Mouse (Mus musculus) intestine, embryonic 15.5 days (tissue): Measurements from ENCODE around the gene Tenm4. TPM values are rescaled to one million over a fixed set of nuclear protein-coding genes. Genes with fewer than 3 reads are reported as not detected.
A peak's percentile ranks its signal among the peaks of the same experiment; 100 is the strongest.
"Not testable (repeated sequence)": the region's sequence is repeated elsewhere in the genome, so short reads cannot be mapped to it uniquely, and the experiment has no call there.

Experiments
- ATAC-seq: fragments of 200-750 bp; cut with Nextera tagmentation; 2 replicates; pipeline ENCODE4 v1.8.0; 2017; ENCODE audit warnings: moderate TSS enrichment, moderate library complexity
- H3K27ac ChIP-seq: fragments of 300-500 bp; sonication (generic); 2 replicates; pipeline ENCODE4 v1.5.1; 2015; ENCODE audit warnings: mild to moderate bottlenecking, inconsistent platforms
- H3K27me3 ChIP-seq: fragments of 300-500 bp; sonication (generic); replicated peaks from 2 replicates; pipeline ENCODE4 v1.6.1; 2015; ENCODE audit warnings: inconsistent platforms
- H3K36me3 ChIP-seq: fragments of 300-500 bp; sonication (generic); 2 replicates; pipeline ENCODE4 v1.6.1; 2015; ENCODE audit warnings: inconsistent platforms
- H3K4me1 ChIP-seq: fragments of 300-500 bp; sonication (generic); replicated peaks from 2 replicates; pipeline ENCODE4 v1.6.1; 2015; ENCODE audit warnings: inconsistent platforms
- H3K4me2 ChIP-seq: fragments of 300-500 bp; sonication (generic); replicated peaks from 2 replicates; pipeline ENCODE4 v1.6.1; 2015; ENCODE audit warnings: mild to moderate bottlenecking, inconsistent platforms
- H3K4me3 ChIP-seq: fragments of 300-500 bp; sonication (generic); replicated peaks from 2 replicates; pipeline ENCODE4 v1.5.1; 2015; ENCODE audit warnings: inconsistent platforms
- H3K9ac ChIP-seq: fragments of 300-500 bp; sonication (generic); 2 replicates; pipeline ENCODE4 v1.6.1; 2015; ENCODE audit warnings: inconsistent platforms
- H3K9me3 ChIP-seq: fragments of 300-500 bp; sonication (generic); 2 replicates; pipeline ENCODE4 v1.6.1; 2016; ENCODE audit warnings: inconsistent platforms
- WGBS: fragments of 180-500 bp; shearing (Covaris S2); methylation state at CpG from one replicate; pipeline ENCODE4 v1.1.7; 2015; 5-methylcytosine and 5-hydroxymethylcytosine counted together
- polyA plus RNA-seq: library from polyadenylated mRNA; unstranded; fragments of >200 nt; fragmentation: Nextera tagmentation; extraction: Ambion mirVana; gene quantifications from 2 replicates; pipeline ENCODE4 v1.2.1, GENCODE M21; 2015

Tenm4 gene
- polyA plus RNA-seq, 1 experiment from 2014 or later, result 22.0 TPM

GRCm38 (mm10) chr7:96905422-96905821 lies 734.4 kb downstream of the Tenm4 start:
- no peak for ATAC-seq
- Histone ChIP-seq H3K4me1 (no peaks in the 10 kb centered on the region; the same call in 1 of the 2 replicates), H3K27ac (no peak overlapping the region), H3K9me3 (no peaks in the 10 kb centered on the region), H3K4me2 (no peak overlapping the region), H3K27me3 (no peaks in the 10 kb centered on the region), H3K4me3 (no peak overlapping the region), H3K36me3 (no peaks in the 10 kb centered on the region; the same call in 1 of the 2 replicates), H3K9ac (no peak overlapping the region)
- WGBS, result 91% methylated on average over 3 of the region's 3 CpGs

- H3K9me3 ChIP-seq, result no peaks in the 10 kb centered on the region
- H3K4me2 ChIP-seq, result no peak overlapping the region
- 89% methylated on average over 20 of the region's 20 CpGs for WGBS
- H3K4me1 ChIP-seq, result no peaks in the 10 kb centered on the region; the same call in 1 of the 2 replicates
- no peak overlapping the region for H3K27ac ChIP-seq
- no peak overlapping the region for H3K9ac ChIP-seq
- no peaks in the 10 kb centered on the region for H3K27me3 ChIP-seq
- ATAC-seq, result no peak
- H3K36me3 ChIP-seq, result no peaks in the 10 kb centered on the region; the same call in 1 of the 2 replicates
- H3K4me3 ChIP-seq, result no peak overlapping the region
These were observed 735.2 kb downstream of the Tenm4 start for GRCm38 (mm10) chr7:96906216-96906615.

GRCm38 (mm10) chr7:96907971-96908680 lies 737.1 kb downstream of the Tenm4 start:
- Histone ChIP-seq H3K36me3 (no peaks in the 10 kb centered on the region; the same call in 1 of the 2 replicates), H3K4me2 (no peak overlapping the region), H3K9me3 (no peaks in the 10 kb centered on the region), H3K27ac (no peak overlapping the region), H3K4me3 (no peak overlapping the region), H3K9ac (no peak overlapping the region), H3K4me1 (no peaks in the 10 kb centered on the region), H3K27me3 (no peaks in the 10 kb centered on the region)
- no peak for ATAC-seq
- WGBS, result 82% methylated on average over 16 of the region's 16 CpGs

GRCm38 (mm10) chr7:96909856-96910255 lies 738.8 kb downstream of the Tenm4 start:
- Histone ChIP-seq H3K4me3 (no peak overlapping the region), H3K4me1 (no peaks in the 10 kb centered on the region), H3K27ac (no peak overlapping the region), H3K27me3 (no peaks in the 10 kb centered on the region), H3K4me2 (no peak overlapping the region), H3K9me3 (no peaks in the 10 kb centered on the region), H3K9ac (no peak overlapping the region), H3K36me3 (no peaks in the 10 kb centered on the region; the same call in 1 of the 2 replicates)
- ATAC-seq, result no peak
- WGBS, result 71% methylated on average over 5 of the region's 5 CpGs

GRCm38 (mm10) chr7:96910310-96910960 lies 739.4 kb downstream of the Tenm4 start:
- 76% methylated on average over 12 of the region's 12 CpGs for WGBS
- H3K9me3 ChIP-seq, result no peaks in the 10 kb centered on the region

GRCm38 (mm10) chr7:96914031-96914430 lies 743.0 kb downstream of the Tenm4 start:
- 1% methylated on average over 6 of the region's 6 CpGs for WGBS
- Histone ChIP-seq H3K27ac (no peak overlapping the region), H3K27me3 (no peaks in the 10 kb centered on the region), H3K4me1 (no peaks in the 10 kb centered on the region), H3K9ac (no peak overlapping the region), H3K4me2 (no peak overlapping the region), H3K4me3 (no peak overlapping the region), H3K36me3 (no peaks in the 10 kb centered on the region), H3K9me3 (no peaks in the 10 kb centered on the region)
- peak; percentile 71 for ATAC-seq

More at GRCm38 (mm10) chr7:96910310-96910960, 739.4 kb downstream of the Tenm4 start:
- Histone ChIP-seq H3K4me3 (no peak overlapping the region), H3K4me2 (no peak overlapping the region), H3K36me3 (no peaks in the 10 kb centered on the region; the same call in 1 of the 2 replicates), H3K9ac (no peak overlapping the region), H3K27me3 (no peaks in the 10 kb centered on the region), H3K4me1 (no peaks in the 10 kb centered on the region), H3K27ac (no peak overlapping the region)
- ATAC-seq, result no peak

- H3K4me1 ChIP-seq, result no peaks in the 10 kb centered on the region
- H3K36me3 ChIP-seq, result no peaks in the 10 kb centered on the region
- H3K27ac ChIP-seq, result no peak overlapping the region
- 1% methylated on average over 2 of the region's 2 CpGs for WGBS
- no peak overlapping the region for H3K9ac ChIP-seq
- H3K9me3 ChIP-seq, result no peaks in the 10 kb centered on the region
- peak; percentile 60 for ATAC-seq
- no peak overlapping the region for H3K4me2 ChIP-seq
- no peak overlapping the region for H3K4me3 ChIP-seq
- H3K27me3 ChIP-seq, result no peaks in the 10 kb centered on the region
These were observed 744.5 kb downstream of the Tenm4 start for GRCm38 (mm10) chr7:96915452-96916105.

- 84% methylated on average over 7 of the region's 7 CpGs for WGBS
These were observed 749.5 kb downstream of the Tenm4 start for GRCm38 (mm10) chr7:96920447-96921095.

GRCm38 (mm10) chr7:96922927-96923326 lies 751.9 kb downstream of the Tenm4 start:
- H3K9ac ChIP-seq, result no peak overlapping the region
- no peak overlapping the region for H3K4me2 ChIP-seq
- no peaks in the 10 kb centered on the region for H3K27me3 ChIP-seq
- H3K36me3 ChIP-seq, result no peaks in the 10 kb centered on the region
- H3K4me3 ChIP-seq, result no peak overlapping the region
- ATAC-seq, result no peak
- H3K9me3 ChIP-seq, result no peaks in the 10 kb centered on the region
- no peak overlapping the region for H3K27ac ChIP-seq
- no peaks in the 10 kb centered on the region for H3K4me1 ChIP-seq
- 95% methylated on average over 2 of the region's 2 CpGs for WGBS

More at GRCm38 (mm10) chr7:96920447-96921095, 749.5 kb downstream of the Tenm4 start:
- ATAC-seq, result no peak
- Histone ChIP-seq H3K9ac (no peak overlapping the region), H3K36me3 (no peaks in the 10 kb centered on the region), H3K4me1 (no peaks in the 10 kb centered on the region), H3K27ac (no peak overlapping the region), H3K9me3 (no peaks in the 10 kb centered on the region), H3K4me3 (no peak overlapping the region), H3K27me3 (no peaks in the 10 kb centered on the region), H3K4me2 (no peak overlapping the region)

GRCm38 (mm10) chr7:96943715-96944377 lies 772.8 kb downstream of the Tenm4 start:
- WGBS, result 79% methylated on average over 5 of the region's 5 CpGs
- no peak overlapping the region for H3K27ac ChIP-seq
- no peaks in the 10 kb centered on the region for H3K4me1 ChIP-seq
- H3K9ac ChIP-seq, result no peak overlapping the region
- no peak overlapping the region for H3K4me3 ChIP-seq
- H3K9me3 ChIP-seq, result 0 out of 2 replicates have a peak, but pooled peaks cover 2% of the 10 kb centered on the region
- H3K4me2 ChIP-seq, result no peak overlapping the region
- no peaks in the 10 kb centered on the region for H3K36me3 ChIP-seq
- no peak for ATAC-seq
- H3K27me3 ChIP-seq, result no peaks in the 10 kb centered on the region

- not testable (repeated sequence) for H3K4me3 ChIP-seq, H3K36me3 ChIP-seq, H3K4me2 ChIP-seq, H3K9me3 ChIP-seq, H3K27ac ChIP-seq, H3K9ac ChIP-seq, H3K27me3 ChIP-seq, ATAC-seq, H3K4me1 ChIP-seq
- 92% methylated on average over 8 of the region's 8 CpGs for WGBS
These were observed 775.5 kb downstream of the Tenm4 start for GRCm38 (mm10) chr7:96946501-96946900.
